Mouse (Mus musculus): ENCODE measurements around the gene Ttc36.
"Not testable (repeated sequence)": the region's sequence is repeated elsewhere in the genome, so short reads cannot be mapped to it uniquely, and the experiment has no call there.

Gene Ttc36

GRCm38 (mm10) chr9:44772392-44772749, 30.5 kb downstream of the Ttc36 start:
- no peak for DNase-seq (ENCODE audit: low spot score)

GRCm38 (mm10) chr9:44771376-44771775, 31.5 kb downstream of the Ttc36 start:
- no peak for DNase-seq (ENCODE audit: low spot score)

GRCm38 (mm10) chr9:44768029-44768394, 34.9 kb downstream of the Ttc36 start:
- not testable (repeated sequence) for DNase-seq (ENCODE audit: low spot score)

GRCm38 (mm10) chr9:44767101-44768028, 35.5 kb downstream of the Ttc36 start, which contains the start of the genes Arcn1 and Ift46:
TSS of gene Arcn1 (minus strand) at chr9:44767845.
TSS of gene Ift46 (plus strand) at chr9:44767908.
- DNase-seq (ENCODE audit: low spot score) = peak; percentile 85

- DNase-seq (ENCODE audit: low spot score) = no peak
These were observed 42.0 kb downstream of the Ttc36 start for GRCm38 (mm10) chr9:44760873-44761272.
